Mouse (Mus musculus) forebrain, embryonic 10.5 days (tissue): ENCODE data around the gene Chchd1. TPM values are rescaled to one million over a fixed set of nuclear protein-coding genes. Genes with fewer than 3 reads are reported as not detected.
A peak's percentile ranks its signal among the peaks of the same experiment; 100 is the strongest.

Experiments
- DNase-seq: peaks from one replicate; pipeline ENCODE4 v3.0.0-alpha.2; 2017; ENCODE audit warnings: low spot score; ENCODE audit errors: extremely low spot score
- H3K27ac ChIP-seq: fragments of 300-500 bp; sonication (generic); 2 replicates; pipeline ENCODE4 v1.5.1; 2016; ENCODE audit warnings: mild to moderate bottlenecking
- H3K27me3 ChIP-seq: fragments of 300-500 bp; sonication (generic); 2 replicates; pipeline ENCODE4 v1.6.1; 2016; ENCODE audit warnings: mild to moderate bottlenecking; ENCODE audit not compliant: poor library complexity, severe bottlenecking
- H3K36me3 ChIP-seq: fragments of 300-500 bp; sonication (generic); replicated peaks from 2 replicates; pipeline ENCODE4 v1.6.1; 2016; ENCODE audit warnings: mild to moderate bottlenecking, moderate library complexity
- H3K4me1 ChIP-seq: fragments of 300-500 bp; sonication (generic); 2 replicates; pipeline ENCODE4 v1.6.1; 2016
- H3K4me3 ChIP-seq: fragments of 300-500 bp; sonication (generic); 2 replicates; pipeline ENCODE4 v1.5.1; 2016; ENCODE audit warnings: mild to moderate bottlenecking, moderate library complexity
- H3K9me3 ChIP-seq: fragments of 300-500 bp; sonication (generic); 2 replicates; pipeline ENCODE4 v1.6.1; 2016; ENCODE audit warnings: mild to moderate bottlenecking, moderate library complexity
- WGBS: fragments of 180-500 bp; shearing (Covaris S2); methylation state at CpG from one replicate; pipeline ENCODE4 v1.1.7; 2016; 5-methylcytosine and 5-hydroxymethylcytosine counted together
- polyA plus RNA-seq: library from polyadenylated mRNA; unstranded; fragments of >200 nt; fragmentation: Nextera tagmentation; extraction: Ambion mirVana; gene quantifications from 2 replicates; pipeline ENCODE4 v1.2.1, GENCODE M21; 2016

Chchd1 gene
- polyA plus RNA-seq, 1 experiment from 2014 or later = 261 TPM

GRCm38 (mm10) chr14:20713832-20714231, 11.0 kb downstream of the Chchd1 start:
- DNase-seq = no peak
- 86% methylated on average over 11 of the region's 11 CpGs for WGBS
- H3K9me3 ChIP-seq = no peaks in the 10 kb centered on the region
- H3K27ac ChIP-seq = no peak overlapping the region
- H3K4me1 ChIP-seq = peaks cover 11% of the 10 kb centered on the region
- H3K4me3 ChIP-seq = no peak overlapping the region
- peaks cover 91% of the 10 kb centered on the region for H3K36me3 ChIP-seq
- no peaks in the 10 kb centered on the region for H3K27me3 ChIP-seq

- no peak for DNase-seq
- no peak overlapping the region for H3K4me3 ChIP-seq
- no peaks in the 10 kb centered on the region for H3K9me3 ChIP-seq
- H3K27me3 ChIP-seq = no peaks in the 10 kb centered on the region
- WGBS = 92% methylated on average over 10 of the region's 10 CpGs
- peaks cover 100% of the 10 kb centered on the region for H3K36me3 ChIP-seq
- no peak overlapping the region for H3K27ac ChIP-seq
- no peaks in the 10 kb centered on the region for H3K4me1 ChIP-seq
These were observed 15.6 kb downstream of the Chchd1 start for GRCm38 (mm10) chr14:20718443-20718842.

- no peaks in the 10 kb centered on the region for H3K9me3 ChIP-seq
- no peaks in the 10 kb centered on the region for H3K27me3 ChIP-seq
- H3K36me3 ChIP-seq = peaks cover 100% of the 10 kb centered on the region
- 95% methylated on average over 12 of the region's 12 CpGs for WGBS
- no peak for DNase-seq
- no peaks in the 10 kb centered on the region for H3K4me1 ChIP-seq
- no peak overlapping the region for H3K27ac ChIP-seq
- H3K4me3 ChIP-seq = no peak overlapping the region
These were observed 17.0 kb downstream of the Chchd1 start for GRCm38 (mm10) chr14:20719767-20720166.

GRCm38 (mm10) chr14:20721371-20721770, 18.6 kb downstream of the Chchd1 start:
- no peaks in the 10 kb centered on the region for H3K4me1 ChIP-seq
- H3K27ac ChIP-seq = no peak overlapping the region
- H3K36me3 ChIP-seq = peaks cover 99% of the 10 kb centered on the region
- 93% methylated on average over 4 of the region's 4 CpGs for WGBS
- no peak for DNase-seq
- H3K27me3 ChIP-seq = no peaks in the 10 kb centered on the region
- H3K4me3 ChIP-seq = no peak overlapping the region
- no peaks in the 10 kb centered on the region for H3K9me3 ChIP-seq

- H3K4me1 ChIP-seq = no peaks in the 10 kb centered on the region
- DNase-seq = no peak
- H3K27ac ChIP-seq = no peak overlapping the region
- peaks cover 99% of the 10 kb centered on the region for H3K36me3 ChIP-seq
- H3K4me3 ChIP-seq = no peak overlapping the region
- WGBS = 96% methylated on average over 12 of the region's 12 CpGs
- no peaks in the 10 kb centered on the region for H3K27me3 ChIP-seq
- no peaks in the 10 kb centered on the region for H3K9me3 ChIP-seq
These were observed 20.2 kb downstream of the Chchd1 start for GRCm38 (mm10) chr14:20723006-20723405.

- 43% methylated on average over 5 of the region's 5 CpGs for WGBS
- Histone ChIP-seq H3K27me3 (no peaks in the 10 kb centered on the region), H3K4me1 (no peaks in the 10 kb centered on the region), H3K4me3 (no peak overlapping the region), H3K9me3 (no peaks in the 10 kb centered on the region), H3K36me3 (peaks cover 99% of the 10 kb centered on the region), H3K27ac (no peak overlapping the region)
- DNase-seq = peak; percentile 52
These were observed 21.2 kb downstream of the Chchd1 start for GRCm38 (mm10) chr14:20724043-20724442.

GRCm38 (mm10) chr14:20725660-20726339, 23.0 kb downstream of the Chchd1 start:
- Histone ChIP-seq H3K27me3 (no peaks in the 10 kb centered on the region), H3K27ac (no peak overlapping the region), H3K4me3 (no peak overlapping the region), H3K36me3 (peaks cover 99% of the 10 kb centered on the region), H3K9me3 (no peaks in the 10 kb centered on the region), H3K4me1 (no peaks in the 10 kb centered on the region)
- no peak for DNase-seq
- WGBS = 89% methylated on average over 6 of the region's 6 CpGs

- H3K27me3 ChIP-seq = no peaks in the 10 kb centered on the region
- no peak overlapping the region for H3K4me3 ChIP-seq
- H3K27ac ChIP-seq = no peak overlapping the region
- no peaks in the 10 kb centered on the region for H3K9me3 ChIP-seq
- peaks cover 77% of the 10 kb centered on the region for H3K36me3 ChIP-seq
- no peak for DNase-seq
- WGBS = 94% methylated on average over 9 of the region's 9 CpGs
- H3K4me1 ChIP-seq = peaks cover 18% of the 10 kb centered on the region
These were observed 27.1 kb downstream of the Chchd1 start for GRCm38 (mm10) chr14:20729871-20730270.

GRCm38 (mm10) chr14:20730853-20731602, 28.2 kb downstream of the Chchd1 start:
- H3K27me3 ChIP-seq = no peaks in the 10 kb centered on the region
- peaks cover 25% of the 10 kb centered on the region for H3K4me1 ChIP-seq
- peaks cover 76% of the 10 kb centered on the region for H3K36me3 ChIP-seq
- no peak for DNase-seq
- 92% methylated on average over 9 of the region's 9 CpGs for WGBS
- H3K9me3 ChIP-seq = no peaks in the 10 kb centered on the region
- no peak overlapping the region for H3K4me3 ChIP-seq
- no peak overlapping the region for H3K27ac ChIP-seq

- Histone ChIP-seq H3K9me3 (no peaks in the 10 kb centered on the region), H3K27me3 (no peaks in the 10 kb centered on the region), H3K27ac (peak overlapping the region; percentile 94), H3K4me3 (peak overlapping the region; percentile 85), H3K36me3 (peaks cover 74% of the 10 kb centered on the region), H3K4me1 (peaks cover 28% of the 10 kb centered on the region)
- WGBS = 53% methylated on average over 12 of the region's 12 CpGs
- DNase-seq = no peak
These were observed 30.5 kb downstream of the Chchd1 start for GRCm38 (mm10) chr14:20733041-20733951.

GRCm38 (mm10) chr14:20733952-20734774, 31.4 kb downstream of the Chchd1 start, which contains the start of gene Ndst2:
Ndst2 (minus strand) TSS chr14:20734562.
- no peaks in the 10 kb centered on the region for H3K9me3 ChIP-seq
- H3K36me3 ChIP-seq = peaks cover 74% of the 10 kb centered on the region
- DNase-seq = peak; percentile 88
- under 1% methylated on average over 67 of the region's 81 CpGs for WGBS
- peak within 1 kb of the TSS; percentile 94 for H3K27ac ChIP-seq
- H3K4me1 ChIP-seq = peaks cover 28% of the 10 kb centered on the region
- H3K4me3 ChIP-seq = peak within 1 kb of the TSS; percentile 85
- no peaks in the 10 kb centered on the region for H3K27me3 ChIP-seq

- WGBS = 78% methylated on average over 2 of the region's 2 CpGs
- no peak for DNase-seq
These were observed 32.2 kb downstream of the Chchd1 start for GRCm38 (mm10) chr14:20735052-20735451.

More at GRCm38 (mm10) chr14:20735052-20735451, 32.2 kb downstream of the Chchd1 start:
- Histone ChIP-seq H3K27ac (peak overlapping the region; percentile 94), H3K27me3 (no peaks in the 10 kb centered on the region), H3K36me3 (peaks cover 74% of the 10 kb centered on the region), H3K9me3 (no peaks in the 10 kb centered on the region), H3K4me1 (peaks cover 36% of the 10 kb centered on the region), H3K4me3 (no peak overlapping the region)
